Mouse (Mus musculus) spleen, adult 2 months (tissue): ENCODE measurements around the gene Fgr. TPM values are rescaled to one million over a fixed set of nuclear protein-coding genes. Genes with fewer than 3 reads are reported as not detected.

ENCODE experiments used
- DNase-seq, 2 experiments: peaks; one replicate each; pipeline versions ENCODE4 v3.0.0 to v3.0.0-alpha.2; 2012 to 2021; ENCODE audit warnings: low spot score in 2 of 2, low read depth in 1 of 2
- H3K27ac ChIP-seq: fragments of 200-500 bp; 2 replicates; pipeline ENCODE4 v1.5.1; 2012; ENCODE audit warnings: low read length, inconsistent platforms; ENCODE audit not compliant: insufficient read depth
- H3K27me3 ChIP-seq: fragments of 200-500 bp; 2 replicates; pipeline ENCODE4 v1.6.1; 2012; ENCODE audit warnings: mild to moderate bottlenecking, moderate library complexity, low read length, inconsistent platforms; ENCODE audit not compliant: control insufficient read depth, insufficient read depth
- H3K36me3 ChIP-seq: fragments of 200-500 bp; 2 replicates; pipeline ENCODE4 v1.6.1; 2012; ENCODE audit warnings: mild to moderate bottlenecking, low read length, inconsistent platforms; ENCODE audit not compliant: control insufficient read depth, insufficient read depth
- H3K4me1 ChIP-seq: fragments of 200-500 bp; 2 replicates; pipeline ENCODE4 v1.6.1; 2011; ENCODE audit warnings: inconsistent platforms; ENCODE audit not compliant: control insufficient read depth, insufficient read depth, insufficient read length
- H3K4me3 ChIP-seq: fragments of 200-500 bp; 2 replicates; pipeline ENCODE4 v1.5.1; 2011; ENCODE audit warnings: mild to moderate bottlenecking, inconsistent platforms; ENCODE audit not compliant: insufficient read depth, insufficient read length; ENCODE audit errors: extremely low read depth
- CTCF ChIP-seq: fragments of 200-500 bp; IDR thresholded peaks from 2 replicates; pipeline ENCODE4 v1.5.1; 2011; ENCODE audit warnings: mild to moderate bottlenecking, inconsistent platforms; ENCODE audit not compliant: insufficient read depth, insufficient read length, insufficient replicate concordance; ENCODE audit errors: extremely low read depth
- POLR2A ChIP-seq: fragments of 200-500 bp; IDR thresholded peaks from 2 replicates; pipeline ENCODE4 v1.6.1; 2011; ENCODE audit warnings: low read depth, low read length, inconsistent platforms
- WGBS: fragments of 180-500 bp; shearing (Covaris S2); methylation state at CpG from one replicate; pipeline ENCODE4 v1.1.7; 2018; 5-methylcytosine and 5-hydroxymethylcytosine counted together
- polyA plus RNA-seq: library from polyadenylated mRNA; depleted of rRNA; stranded (reverse); fragments of >200 nt; gene quantifications from 2 replicates; pipeline ENCODE4 v1.2.3, GENCODE M21; 2012

Fgr gene
- polyA plus RNA-seq, 1 experiment = 37.5 TPM

DNA sequence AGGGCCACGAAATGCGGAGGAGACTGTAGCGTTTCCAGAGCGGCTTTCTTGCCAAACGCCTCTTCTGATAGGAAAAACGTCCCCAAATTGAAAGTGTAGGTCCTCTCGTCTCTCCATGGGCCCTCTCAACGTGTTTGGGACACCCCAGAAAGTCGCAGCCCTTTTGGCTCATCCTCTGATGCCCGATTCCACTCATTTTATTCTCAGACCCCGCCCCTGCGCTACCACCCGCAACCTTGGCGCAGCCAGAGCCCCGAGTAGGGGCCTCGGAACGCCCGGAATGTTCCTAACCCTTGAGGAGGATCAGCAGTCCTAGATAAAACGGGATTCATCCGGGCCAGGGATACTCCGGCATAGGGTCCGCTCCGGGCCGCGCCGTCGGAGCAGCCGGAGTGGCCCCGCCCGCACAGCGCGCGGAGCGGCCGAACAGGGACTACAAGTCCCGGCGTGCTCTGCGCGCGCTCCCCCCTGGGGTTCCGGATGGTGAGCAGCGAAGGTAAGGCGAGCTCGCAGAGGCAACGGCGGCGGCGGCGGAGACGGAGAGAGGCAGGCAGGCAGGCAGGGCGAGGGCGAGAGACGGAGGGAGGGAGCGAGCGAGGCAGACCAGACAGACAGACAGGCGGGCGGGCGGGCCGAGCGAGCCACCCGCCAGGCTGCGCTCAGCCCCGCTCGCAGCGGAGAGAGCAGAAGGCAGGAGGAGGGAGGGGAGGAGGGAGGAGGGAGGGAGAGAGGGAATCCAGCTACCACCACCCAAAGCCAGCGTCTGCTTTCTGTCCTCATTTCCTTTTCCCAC, 37.3 kb downstream of the Fgr start, which contains the start of gene Ahdc1:
Ahdc1 (plus strand) TSS at position 233 of the 793 bp plus-strand sequence.
- Histone ChIP-seq H3K4me3 (peak within 1 kb of the TSS; percentile 81), H3K27ac (peak within 1 kb of the TSS; percentile 91), H3K4me1 (peaks cover 15% of the 10 kb centered on the region), H3K27me3 (no peaks in the 10 kb centered on the region), H3K36me3 (no peaks in the 10 kb centered on the region)
- peak; percentile 74 to 92 for DNase-seq
- no peak for TF ChIP-seq CTCF
- peak; percentile 61 for TF ChIP-seq POLR2A
- WGBS = under 1% methylated on average over 61 of the region's 66 CpGs

DNA sequence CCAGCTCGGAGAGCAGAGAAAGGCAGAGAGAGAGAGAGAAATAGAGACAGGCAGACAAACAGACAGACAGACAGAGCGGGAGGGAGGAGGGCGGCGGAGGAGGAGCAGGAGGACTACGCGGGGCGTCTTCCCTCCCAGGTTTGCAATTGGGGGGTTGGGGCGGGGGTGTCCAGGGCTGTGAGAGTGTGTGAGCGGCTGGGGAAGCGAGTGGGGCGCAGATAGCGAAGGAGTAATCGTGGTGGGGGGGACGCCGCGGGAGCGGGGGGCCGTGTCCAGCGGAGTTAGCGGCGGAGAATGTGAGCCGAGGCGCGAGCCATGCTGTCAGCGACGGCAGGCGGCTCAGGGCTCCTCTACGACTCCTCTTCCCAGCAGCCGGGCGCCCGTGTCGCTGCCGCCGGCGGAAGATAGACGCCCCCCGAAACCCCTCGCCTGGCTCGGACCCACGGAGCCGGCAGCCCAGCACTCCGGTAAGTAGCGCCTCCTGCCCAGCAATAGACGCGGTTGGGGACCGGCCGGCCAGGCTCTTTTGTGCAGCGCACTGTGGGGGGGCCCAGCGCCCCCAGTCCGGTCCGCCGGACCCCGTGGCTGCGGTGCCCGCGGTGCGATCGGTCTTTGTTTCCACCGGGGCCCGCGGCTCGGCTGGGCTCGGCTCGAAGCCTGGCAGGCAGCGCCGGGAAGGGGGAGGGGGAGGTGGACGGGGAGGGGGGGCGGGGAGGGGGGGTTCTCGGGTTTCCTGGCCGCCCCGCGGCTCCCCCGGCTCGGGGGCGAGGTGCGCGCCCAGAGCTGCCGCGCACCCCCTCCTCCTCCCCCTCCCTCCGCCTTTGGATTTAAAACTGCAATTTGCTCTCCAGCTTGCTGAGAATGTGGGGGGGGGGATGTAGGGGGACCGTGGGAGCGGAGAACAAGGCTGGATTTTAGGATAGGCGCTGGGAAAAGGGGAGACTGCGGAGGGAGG, 38.2 kb downstream of the Fgr start:
- peak overlapping the region; percentile 91 for H3K27ac ChIP-seq
- 0 out of 2 replicates have a peak, but pooled peaks cover 1% of the 10 kb centered on the region for H3K36me3 ChIP-seq
- TF ChIP-seq CTCF (no peak), POLR2A (no peak)
- peak overlapping the region; percentile 81 for H3K4me3 ChIP-seq
- WGBS = 1% methylated on average over 61 of the region's 84 CpGs
- peaks cover 17% of the 10 kb centered on the region for H3K4me1 ChIP-seq
- no peaks in the 10 kb centered on the region for H3K27me3 ChIP-seq
- peak in 1 of 2 experiments; percentile 37 for DNase-seq

DNA sequence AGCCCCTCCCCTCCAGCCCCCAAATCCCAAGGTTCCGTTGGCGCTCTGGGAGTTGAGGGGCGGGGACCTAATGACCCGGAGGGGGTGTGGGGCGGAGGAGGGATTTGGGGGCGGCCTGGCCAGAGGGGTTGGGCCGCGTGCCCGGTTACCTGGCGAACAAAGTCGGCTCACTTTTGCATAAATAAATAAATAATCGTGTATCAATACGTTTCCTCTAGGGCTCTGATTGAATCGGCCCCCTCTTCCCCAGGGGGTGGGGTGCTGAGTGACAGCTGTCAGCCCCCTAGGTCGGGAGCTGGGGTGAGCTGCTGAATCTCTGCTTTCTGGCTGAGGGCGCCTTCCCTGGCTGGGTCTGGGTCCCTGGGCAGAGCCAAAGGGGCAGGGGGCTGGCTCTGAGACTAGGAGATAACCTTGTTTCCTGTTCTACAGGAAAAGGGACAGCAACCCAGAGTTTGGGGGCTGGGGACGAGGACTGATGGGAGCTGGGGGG, 38.9 kb downstream of the Fgr start:
- Histone ChIP-seq H3K27me3 (no peaks in the 10 kb centered on the region), H3K4me1 (peaks cover 19% of the 10 kb centered on the region), H3K4me3 (peak overlapping the region; percentile 81), H3K27ac (no peak overlapping the region; the same call in none of the 2 replicates), H3K36me3 (0 out of 2 replicates have a peak, but pooled peaks cover 1% of the 10 kb centered on the region)
- TF ChIP-seq CTCF (no peak), POLR2A (no peak)
- peak in 1 of 2 experiments; percentile 19 for DNase-seq
- 0% methylated on average over 17 of the region's 17 CpGs for WGBS

DNA sequence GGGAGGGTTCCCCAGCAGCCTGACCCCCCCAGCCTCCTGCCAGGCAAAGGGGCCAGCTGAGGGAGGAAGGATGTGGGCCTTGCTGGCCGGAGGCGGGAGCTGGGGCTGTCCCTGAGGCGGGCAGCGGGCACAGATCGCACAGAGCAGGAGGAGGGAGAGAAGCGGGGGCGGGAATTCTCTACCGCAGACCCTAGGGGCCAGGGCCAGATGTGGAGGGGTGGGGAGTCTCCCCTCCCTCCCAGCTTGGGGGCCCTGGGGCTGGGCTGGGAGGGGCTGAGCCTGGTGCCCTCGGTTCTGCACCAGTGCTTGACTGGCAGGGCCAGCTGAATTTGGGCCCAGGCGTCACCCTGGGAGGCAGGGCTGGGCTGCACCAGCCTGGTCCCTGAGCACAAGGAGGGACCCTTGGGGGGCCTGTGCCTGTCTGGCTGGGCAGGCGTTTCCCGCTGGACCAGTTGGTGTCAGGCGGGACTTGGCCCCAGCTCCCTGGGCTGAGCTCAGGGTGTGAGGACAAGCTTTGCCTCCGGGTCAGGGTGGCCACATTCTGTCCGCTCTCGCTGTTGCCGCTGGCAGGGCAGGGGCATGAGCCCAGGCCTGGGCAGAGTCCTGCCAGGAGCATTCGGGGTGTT, 39.5 kb downstream of the Fgr start:
- peak in 1 of 2 experiments; percentile 59 for DNase-seq
- Histone ChIP-seq H3K27me3 (no peaks in the 10 kb centered on the region), H3K4me3 (peak overlapping the region; percentile 81), H3K4me1 (peaks cover 19% of the 10 kb centered on the region), H3K36me3 (0 out of 2 replicates have a peak, but pooled peaks cover 1% of the 10 kb centered on the region), H3K27ac (peak overlapping the region; percentile 64)
- WGBS = 14% methylated on average over 15 of the region's 18 CpGs
- TF ChIP-seq CTCF = no peak
- TF ChIP-seq POLR2A = no peak

DNA sequence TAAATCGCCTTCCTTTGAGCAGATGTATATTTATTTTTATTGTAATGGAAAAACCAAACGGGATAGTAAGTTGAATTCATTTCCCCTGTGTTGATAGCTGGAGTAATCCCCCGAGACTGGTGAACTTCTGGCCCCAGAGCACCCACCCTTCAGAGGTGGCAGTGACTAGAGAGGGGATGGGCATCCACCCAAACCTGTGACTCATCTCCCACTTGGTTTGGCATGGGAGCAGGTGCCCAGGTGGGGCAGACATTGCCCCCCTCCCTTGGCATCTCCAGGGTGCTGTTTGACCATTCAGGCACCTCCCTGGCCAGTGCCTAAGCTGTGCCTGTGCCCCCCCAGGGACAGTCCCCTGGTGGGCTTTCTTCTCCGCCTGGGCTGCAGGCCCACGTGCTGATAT, 40.2 kb downstream of the Fgr start:
- no peaks in the 10 kb centered on the region for H3K27me3 ChIP-seq
- H3K4me3 ChIP-seq = no peak overlapping the region
- H3K4me1 ChIP-seq = peaks cover 19% of the 10 kb centered on the region
- no peak overlapping the region for H3K27ac ChIP-seq
- H3K36me3 ChIP-seq = 0 out of 2 replicates have a peak, but pooled peaks cover 1% of the 10 kb centered on the region
- 23% methylated on average over 5 of the region's 5 CpGs for WGBS
- DNase-seq = no peak
- TF ChIP-seq CTCF (no peak), POLR2A (no peak)
